Mouse (Mus musculus) intestine, embryonic 14.5 days (tissue): Measurements from ENCODE around the gene Kcne2. TPM values are rescaled to one million over a fixed set of nuclear protein-coding genes. Genes with fewer than 3 reads are reported as not detected.

Experiments
- ATAC-seq: fragments of 200-750 bp; cut with Nextera tagmentation; replicated peaks from 2 replicates; pipeline ENCODE4 v1.8.0; 2017; ENCODE audit warnings: low read depth, moderate number of reproducible peaks, moderate TSS enrichment, moderate library complexity; ENCODE audit not compliant: low FRiP score, low TSS enrichment
- DNase-seq: peaks from one replicate; pipeline ENCODE4 v3.0.0-alpha.2; 2018; ENCODE audit warnings: low spot score
- H3K27ac ChIP-seq: fragments of 300-500 bp; sonication (generic); 2 replicates; pipeline ENCODE4 v1.5.1; 2014; ENCODE audit warnings: low read depth, mild to moderate bottlenecking, control low read depth
- H3K27me3 ChIP-seq: fragments of 300-500 bp; sonication (generic); replicated peaks from 2 replicates; pipeline ENCODE4 v1.6.1; 2014; ENCODE audit warnings: low read length, control low read depth; ENCODE audit not compliant: control insufficient read depth, insufficient read depth
- H3K36me3 ChIP-seq: fragments of 300-500 bp; sonication (generic); 2 replicates; pipeline ENCODE4 v1.6.1; 2014; ENCODE audit warnings: low read length, control low read depth; ENCODE audit not compliant: control insufficient read depth, insufficient read depth
- H3K4me1 ChIP-seq: fragments of 300-500 bp; sonication (generic); replicated peaks from 2 replicates; pipeline ENCODE4 v1.6.1; 2014; ENCODE audit warnings: low read length, control low read depth, mixed read lengths; ENCODE audit not compliant: control insufficient read depth, insufficient read depth
- H3K4me2 ChIP-seq: fragments of 300-500 bp; sonication (generic); 2 replicates; pipeline ENCODE4 v1.6.1; 2014; ENCODE audit warnings: low read length
- H3K4me3 ChIP-seq: fragments of 300-500 bp; sonication (generic); 2 replicates; pipeline ENCODE4 v1.5.1; 2014; ENCODE audit warnings: low read depth, low read length, control low read depth, mixed read lengths
- H3K9ac ChIP-seq: fragments of 300-500 bp; sonication (generic); 2 replicates; pipeline ENCODE4 v1.6.1; 2014; ENCODE audit warnings: mild to moderate bottlenecking, low read length
- H3K9me3 ChIP-seq: fragments of 300-500 bp; sonication (generic); 2 replicates; pipeline ENCODE4 v1.6.1; 2016; ENCODE audit warnings: low read length, control low read depth; ENCODE audit not compliant: control insufficient read depth
- WGBS: fragments of 180-500 bp; shearing (Covaris S2); extraction: QIAGEN DNeasy Blood & Tissue Kit; methylation state at CpG from one replicate; pipeline ENCODE4 v1.1.7; 2014; 5-methylcytosine and 5-hydroxymethylcytosine counted together
- polyA plus RNA-seq: library from polyadenylated mRNA; unstranded; fragments of >200 nt; fragmentation: Nextera tagmentation; extraction: Ambion mirVana; gene quantifications from 2 replicates; pipeline ENCODE4 v1.2.1, GENCODE M21; 2014

Kcne2 gene
- polyA plus RNA-seq, 1 experiment from 2014 or later = 0.18 TPM

DNA sequence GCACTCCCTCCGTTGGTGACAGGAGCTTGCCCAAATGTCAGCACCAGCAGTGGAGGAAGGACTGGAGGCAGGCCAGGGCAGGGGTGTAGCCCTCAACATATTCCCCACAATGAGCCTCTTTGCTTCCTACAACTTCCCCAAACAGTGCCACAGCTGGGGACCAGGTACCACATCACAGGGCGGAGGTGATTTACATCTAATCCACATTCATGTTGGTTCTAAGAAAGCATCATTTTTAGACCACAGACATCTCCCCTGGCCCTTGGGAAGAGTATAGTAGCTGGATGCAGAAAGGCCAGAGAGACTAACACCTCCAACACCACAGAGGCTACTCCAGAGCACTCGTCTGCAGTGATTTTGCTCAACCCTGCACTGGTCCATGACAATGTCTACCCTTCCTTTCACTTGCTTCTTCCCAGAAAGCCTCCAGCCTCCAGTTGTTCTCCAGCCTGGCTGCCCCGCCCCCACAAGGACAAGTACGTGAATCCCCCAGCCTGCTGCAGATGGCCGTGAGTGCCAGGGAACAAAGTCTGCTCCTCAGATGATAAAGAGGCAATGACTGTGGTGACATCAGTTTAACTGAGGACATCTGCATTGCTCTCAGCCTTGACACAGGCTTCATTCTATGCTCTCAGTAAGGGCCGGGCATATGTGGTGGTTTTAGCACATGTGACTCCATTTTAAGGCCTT, 24.0 kb downstream of the Kcne2 start:
- Histone ChIP-seq H3K9ac (no peak overlapping the region), H3K4me3 (no peak overlapping the region), H3K36me3 (peaks cover 21% of the 10 kb centered on the region), H3K9me3 (peaks cover 4% of the 10 kb centered on the region; the same call in 1 of the 2 replicates), H3K27me3 (no peaks in the 10 kb centered on the region), H3K4me2 (no peak overlapping the region), H3K27ac (no peak overlapping the region), H3K4me1 (no peaks in the 10 kb centered on the region)
- 72% methylated on average over 7 of the region's 7 CpGs for WGBS
- DNase-seq (no peak), ATAC-seq (no peak)

DNA sequence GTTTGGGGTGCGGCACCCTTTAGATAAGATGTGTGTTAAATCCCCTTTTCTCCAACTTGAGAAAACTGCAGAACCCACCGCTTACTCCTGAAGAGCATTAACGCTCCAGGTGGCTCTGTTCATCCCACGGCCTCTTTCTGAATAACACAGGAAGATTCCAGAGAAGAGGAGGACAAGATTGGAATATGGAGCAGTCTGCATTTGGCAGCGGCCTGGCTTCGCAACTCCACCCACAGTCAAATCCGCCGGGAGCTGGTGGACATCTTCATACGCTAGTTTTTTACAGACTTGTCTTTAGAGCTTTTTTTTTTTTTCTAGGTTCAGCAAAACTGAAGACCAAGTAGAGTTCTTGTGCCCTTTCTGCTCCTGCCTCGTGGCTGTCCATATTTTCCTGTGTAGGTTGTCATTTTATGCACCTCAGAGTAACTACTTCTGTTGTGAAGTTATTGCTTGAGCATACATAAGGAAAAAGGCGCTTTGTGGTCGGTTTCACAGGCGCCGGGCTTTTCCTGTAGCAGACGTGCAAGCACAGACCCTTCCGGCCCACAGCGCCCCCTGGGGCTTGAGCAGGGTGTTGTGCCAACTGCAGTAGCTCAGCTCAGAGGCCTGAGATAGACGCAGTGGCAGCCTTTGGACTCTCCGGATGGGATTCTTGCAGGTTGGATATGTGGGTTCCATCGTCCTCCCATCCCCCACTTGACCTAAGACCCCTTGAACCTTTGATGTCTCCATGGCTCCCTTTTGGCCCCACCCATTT, 27.3 kb downstream of the Kcne2 start:
- Histone ChIP-seq H3K27ac (no peak overlapping the region), H3K4me1 (no peaks in the 10 kb centered on the region), H3K4me3 (no peak overlapping the region), H3K4me2 (no peak overlapping the region), H3K9me3 (peaks cover 4% of the 10 kb centered on the region; the same call in 1 of the 2 replicates), H3K9ac (no peak overlapping the region), H3K27me3 (no peaks in the 10 kb centered on the region), H3K36me3 (no peaks in the 10 kb centered on the region)
- DNase-seq (peak; percentile 67), ATAC-seq (no peak)
- 67% methylated on average over 20 of the region's 20 CpGs for WGBS

DNA sequence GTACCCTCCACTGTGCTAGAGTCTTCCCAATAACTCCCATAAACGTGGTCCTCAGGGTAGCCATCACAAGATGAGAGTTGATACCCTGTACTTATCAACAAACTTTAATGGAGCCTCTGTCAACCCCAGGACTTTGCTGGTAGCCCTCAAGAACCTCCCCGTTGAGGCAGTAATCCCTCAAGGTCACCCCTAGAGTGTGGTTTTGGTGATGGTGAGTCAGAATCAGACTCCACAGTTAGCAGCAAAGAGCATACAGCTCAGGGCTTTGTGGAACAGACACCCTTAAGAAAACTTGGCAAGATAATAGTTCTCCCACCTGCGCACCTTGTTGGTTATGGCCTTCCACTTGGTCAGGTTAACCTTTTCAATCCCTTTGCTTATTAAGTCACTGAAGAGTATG, 28.2 kb downstream of the Kcne2 start:
- H3K9me3 ChIP-seq = peaks cover 4% of the 10 kb centered on the region; the same call in 1 of the 2 replicates
- no peaks in the 10 kb centered on the region for H3K4me1 ChIP-seq
- H3K9ac ChIP-seq = no peak overlapping the region
- no peak for DNase-seq
- no peak overlapping the region for H3K27ac ChIP-seq
- WGBS = 83% methylated on average over 3 of the region's 3 CpGs
- H3K27me3 ChIP-seq = no peaks in the 10 kb centered on the region
- no peak for ATAC-seq
- H3K36me3 ChIP-seq = no peaks in the 10 kb centered on the region
- no peak overlapping the region for H3K4me3 ChIP-seq
- no peak overlapping the region for H3K4me2 ChIP-seq

DNA sequence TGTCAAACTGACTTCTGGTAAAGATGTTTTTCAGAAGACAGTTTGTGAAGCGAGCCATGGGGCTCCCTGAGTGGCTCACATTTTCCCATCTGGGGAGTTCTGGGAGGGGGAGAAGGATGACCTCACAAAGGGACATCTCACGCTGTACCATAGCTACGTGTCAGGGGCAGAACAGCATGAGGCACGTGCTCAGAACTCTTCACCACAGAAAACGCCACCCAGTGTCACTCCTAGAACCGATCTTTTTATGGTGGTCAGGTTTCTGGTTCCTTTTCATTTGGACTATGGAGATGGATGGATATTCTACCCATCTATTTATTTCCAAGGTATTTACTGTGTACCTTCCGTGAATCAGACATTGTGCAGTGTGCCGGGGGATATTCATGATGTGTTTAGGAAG, 29.2 kb downstream of the Kcne2 start, which contains the start of gene Fam243:
Gene Fam243, minus strand, starts transcription at position 101 of the 400 bp plus-strand sequence.
- Histone ChIP-seq H3K27me3 (no peaks in the 10 kb centered on the region), H3K27ac (no peak within 1 kb of the TSS), H3K36me3 (no peaks in the 10 kb centered on the region), H3K9me3 (peaks cover 4% of the 10 kb centered on the region; the same call in 1 of the 2 replicates), H3K4me2 (no peak within 1 kb of the TSS), H3K4me1 (no peaks in the 10 kb centered on the region), H3K4me3 (no peak within 1 kb of the TSS), H3K9ac (no peak within 1 kb of the TSS)
- 89% methylated on average over 8 of the region's 8 CpGs for WGBS
- DNase-seq = no peak
- ATAC-seq = no peak

DNA sequence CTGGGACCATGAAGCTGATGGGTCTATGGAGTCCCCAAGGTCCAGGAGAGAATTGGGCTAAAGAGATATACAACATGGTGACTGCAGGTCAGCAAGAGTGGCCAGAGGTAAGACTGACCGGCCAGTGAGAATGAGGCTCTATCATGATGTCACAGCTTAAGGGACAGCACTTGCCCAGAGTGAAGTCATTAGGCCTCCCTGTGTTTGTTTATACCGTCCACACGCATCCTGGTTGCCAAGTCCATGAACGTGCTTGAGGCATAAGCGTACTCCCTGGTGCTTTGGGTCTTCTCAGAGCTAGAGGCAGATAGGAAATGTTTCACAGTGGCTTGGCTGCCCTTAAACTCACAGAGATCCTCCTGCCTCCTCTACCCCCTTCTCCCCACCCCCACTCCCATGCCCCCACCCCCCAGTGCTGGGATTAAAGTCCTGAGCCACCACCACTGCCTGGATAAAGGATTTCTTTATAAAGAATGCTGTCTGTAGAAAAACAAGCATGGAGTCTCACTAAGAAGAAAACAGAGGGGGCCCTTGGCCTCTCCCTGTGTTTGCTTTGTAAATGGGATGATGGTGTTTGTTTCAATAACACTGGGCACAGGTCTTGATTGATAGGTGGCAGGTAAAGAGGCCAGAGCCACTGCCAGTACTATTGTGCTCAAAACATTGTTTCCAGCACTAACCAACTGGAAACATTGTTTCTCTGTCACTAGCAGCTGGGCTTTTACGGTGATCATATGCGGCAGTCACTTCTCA, 32.3 kb downstream of the Kcne2 start:
- H3K4me1 ChIP-seq = no peaks in the 10 kb centered on the region
- H3K9me3 ChIP-seq = no peaks in the 10 kb centered on the region
- H3K36me3 ChIP-seq = no peaks in the 10 kb centered on the region
- H3K27ac ChIP-seq = no peak overlapping the region
- no peak overlapping the region for H3K4me2 ChIP-seq
- no peaks in the 10 kb centered on the region for H3K27me3 ChIP-seq
- WGBS = 44% methylated on average over 7 of the region's 7 CpGs
- no peak overlapping the region for H3K4me3 ChIP-seq
- DNase-seq (no peak), ATAC-seq (no peak)
- H3K9ac ChIP-seq = no peak overlapping the region

DNA sequence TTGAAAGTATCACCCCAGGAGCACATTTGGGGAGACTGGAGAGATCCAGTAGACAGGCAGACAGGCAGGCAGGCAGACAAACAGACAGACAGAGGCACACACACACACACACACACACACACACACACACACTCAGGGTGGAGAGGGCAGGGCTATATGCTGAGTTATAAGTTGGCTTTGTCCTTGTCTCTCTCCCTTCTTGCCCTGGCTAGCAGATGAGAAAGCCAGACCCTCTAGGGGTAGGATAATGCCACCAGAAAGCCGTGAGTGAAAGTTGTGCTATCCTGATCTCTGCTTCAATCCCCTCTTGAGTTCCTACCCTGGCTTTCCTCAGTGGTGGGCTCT, 32.8 kb downstream of the Kcne2 start:
- Histone ChIP-seq H3K9ac (no peak overlapping the region), H3K27ac (no peak overlapping the region), H3K36me3 (no peaks in the 10 kb centered on the region), H3K4me1 (no peaks in the 10 kb centered on the region), H3K4me3 (no peak overlapping the region), H3K9me3 (no peaks in the 10 kb centered on the region), H3K27me3 (no peaks in the 10 kb centered on the region), H3K4me2 (no peak overlapping the region)
- WGBS = 67% methylated on average over 1 of the region's 1 CpGs
- DNase-seq = no peak
- ATAC-seq = no peak

DNA sequence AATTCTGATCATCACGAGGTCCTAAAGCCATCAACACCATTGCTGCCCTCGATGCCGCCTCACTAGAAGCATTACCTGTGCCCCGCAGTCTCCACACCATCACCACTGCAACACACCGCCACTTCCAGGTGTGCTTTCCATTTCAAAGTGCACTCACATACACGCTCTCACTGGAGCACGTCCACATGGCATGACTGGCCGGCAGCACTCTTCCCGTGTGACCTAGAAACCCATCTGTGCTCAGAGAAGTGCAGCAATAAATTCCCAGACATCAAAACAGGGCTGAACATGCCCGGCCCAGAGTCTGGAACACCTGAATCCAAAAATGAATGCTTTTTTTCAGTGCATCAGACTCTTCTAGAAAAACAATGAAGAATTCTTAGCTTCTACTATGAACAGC, 35.7 kb downstream of the Kcne2 start:
- H3K27me3 ChIP-seq = no peaks in the 10 kb centered on the region
- no peaks in the 10 kb centered on the region for H3K36me3 ChIP-seq
- WGBS = 83% methylated on average over 10 of the region's 10 CpGs
- no peaks in the 10 kb centered on the region for H3K9me3 ChIP-seq
- DNase-seq = no peak
- H3K9ac ChIP-seq = no peak overlapping the region
- no peak overlapping the region for H3K4me2 ChIP-seq
- H3K27ac ChIP-seq = no peak overlapping the region
- no peak overlapping the region for H3K4me3 ChIP-seq
- no peaks in the 10 kb centered on the region for H3K4me1 ChIP-seq
- no peak for ATAC-seq

DNA sequence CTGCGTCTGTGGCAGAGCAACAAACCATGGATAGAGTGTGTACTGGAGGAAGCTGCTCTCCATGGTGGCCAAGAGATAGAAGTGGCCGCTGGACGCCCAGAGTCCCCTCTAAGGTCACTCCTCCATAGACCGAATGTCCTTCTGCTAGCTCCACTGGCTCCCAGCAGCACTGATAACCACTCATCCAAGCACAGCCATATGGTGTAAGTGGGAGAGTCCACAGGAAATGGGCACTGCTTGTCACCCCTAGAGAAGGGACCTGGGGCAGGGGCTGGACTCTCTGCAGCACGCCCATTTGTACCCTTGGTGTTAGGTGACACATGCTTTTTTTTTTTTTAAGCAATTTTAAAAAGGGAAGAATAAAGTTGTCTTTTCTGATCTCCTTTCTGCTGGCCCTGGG, 38.8 kb downstream of the Kcne2 start:
- 70% methylated on average over 5 of the region's 5 CpGs for WGBS
- ATAC-seq (no peak), DNase-seq (no peak)
- no peak overlapping the region for H3K9ac ChIP-seq
- H3K9me3 ChIP-seq = no peaks in the 10 kb centered on the region
- H3K27ac ChIP-seq = no peak overlapping the region
- no peaks in the 10 kb centered on the region for H3K4me1 ChIP-seq
- H3K27me3 ChIP-seq = no peaks in the 10 kb centered on the region
- no peak overlapping the region for H3K4me3 ChIP-seq
- H3K36me3 ChIP-seq = no peaks in the 10 kb centered on the region
- H3K4me2 ChIP-seq = no peak overlapping the region
